Mouse (Mus musculus) G1E (cell line): Measurements from ENCODE around the gene Apobec3.

Source experiments
- CTCF ChIP-seq: IDR thresholded peaks from 2 replicates; pipeline ENCODE4 v1.5.1; 2012; ENCODE audit warnings: low read depth, low read length, inconsistent platforms, mixed read lengths
- GATA1 ChIP-seq: IDR thresholded peaks from 2 replicates; pipeline ENCODE4 v1.6.1; 2012; ENCODE audit warnings: borderline replicate concordance, low read length, inconsistent platforms, mixed read lengths
- GATA2 ChIP-seq: IDR thresholded peaks from 2 replicates; pipeline ENCODE4 v1.6.1; 2012; ENCODE audit warnings: low read depth, low read length, inconsistent platforms, borderline replicate concordance
- POLR2AphosphoS5 ChIP-seq: IDR thresholded peaks from 2 replicates; pipeline ENCODE4 v1.6.1; 2012; ENCODE audit warnings: low read depth, low read length, inconsistent platforms; ENCODE audit not compliant: insufficient replicate concordance
- TAL1 ChIP-seq: conservative IDR thresholded peaks from 2 replicates; pipeline ENCODE4 v1.6.1; 2012; ENCODE audit warnings: low read depth, low read length, inconsistent platforms, mixed read lengths

DNA sequence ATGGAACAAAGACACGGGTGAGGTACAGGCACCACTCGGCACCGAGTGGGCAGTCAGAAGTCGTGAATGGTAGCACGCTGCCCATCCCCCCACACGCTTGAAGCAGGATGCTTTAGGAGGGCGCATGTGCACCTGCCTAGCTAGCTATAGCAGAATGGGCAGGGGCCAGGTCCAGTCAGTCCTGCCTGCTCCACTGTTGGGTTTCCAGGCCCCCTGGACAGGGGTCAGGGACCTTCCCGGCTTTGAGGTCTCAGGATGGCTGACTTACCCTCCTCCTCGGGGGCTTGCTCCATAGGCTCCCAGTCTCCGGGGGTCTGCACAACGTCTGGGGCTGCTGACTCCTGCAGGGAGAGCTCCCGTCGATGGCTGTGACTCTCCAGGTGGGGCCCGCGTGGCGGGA, 27.0 kb downstream of the Apobec3 start:
- TF ChIP-seq GATA1: no peak
- TF ChIP-seq CTCF: no peak
- TF ChIP-seq GATA2: no peak
- no peak for TF ChIP-seq TAL1
- TF ChIP-seq POLR2AphosphoS5: no peak
